Mouse (Mus musculus): ENCODE data around the gene Gclm. TPM values are rescaled to one million over a fixed set of nuclear protein-coding genes. Genes with fewer than 3 reads are reported as not detected.

Gclm gene
- total and polyA plus RNA-seq, 2 experiments from 2014 or later, result 27.7 to 51.2 TPM

GRCm38 (mm10) chr3:122200447-122200846, 44.9 kb upstream of the Gclm start:
- WGBS, result 68% methylated on average over 5 of the region's 5 CpGs
- Histone ChIP-seq H3K9me3 (ENCODE audit: low read length) (no peaks in the 10 kb centered on the region), H3K36me3 (ENCODE audit: insufficient read depth, low read length) (no peaks in the 10 kb centered on the region), H3K27ac (ENCODE audit: low read depth, low read length) (no peak overlapping the region), H3K4me1 (ENCODE audit: insufficient read depth, low read length) (no peaks in the 10 kb centered on the region), H3K9ac (replicated peaks; ENCODE audit: low read length, poor library complexity, severe bottlenecking) (no peak overlapping the region), H3K27me3 (ENCODE audit: insufficient read depth, low read length) (no peaks in the 10 kb centered on the region), H3K4me2 (ENCODE audit: low read depth, low read length, poor library complexity, severe bottlenecking) (no peak overlapping the region), H3K4me3 (ENCODE audit: low read depth, low read length) (no peak overlapping the region)
- DNase-seq (ENCODE audit: low spot score), result peak; percentile 21
- no peak for ATAC-seq (ENCODE audit: low FRiP score)
- no peak for TF ChIP-seq CTCF (IDR thresholded peaks at IDR 0.05)

GRCm38 (mm10) chr3:122202307-122202732, 43.0 kb upstream of the Gclm start:
- TF ChIP-seq CTCF (IDR thresholded peaks at IDR 0.05), result no peak
- Histone ChIP-seq H3K9ac (replicated peaks; ENCODE audit: low read length, poor library complexity, severe bottlenecking) (no peak overlapping the region), H3K36me3 (ENCODE audit: insufficient read depth, low read length) (no peaks in the 10 kb centered on the region), H3K27ac (ENCODE audit: low read depth, low read length) (no peak overlapping the region), H3K4me1 (ENCODE audit: insufficient read depth, low read length) (no peaks in the 10 kb centered on the region), H3K4me3 (ENCODE audit: low read depth, low read length) (no peak overlapping the region), H3K27me3 (ENCODE audit: insufficient read depth, low read length) (no peaks in the 10 kb centered on the region), H3K9me3 (ENCODE audit: low read length) (no peaks in the 10 kb centered on the region), H3K4me2 (ENCODE audit: low read depth, low read length, poor library complexity, severe bottlenecking) (no peak overlapping the region)
- DNase-seq (ENCODE audit: low spot score) (no peak), ATAC-seq (ENCODE audit: low FRiP score) (no peak)
- WGBS, result 11% methylated on average over 5 of the region's 5 CpGs

- Histone ChIP-seq H3K27me3 (ENCODE audit: insufficient read depth, low read length) (no peaks in the 10 kb centered on the region), H3K36me3 (ENCODE audit: insufficient read depth, low read length) (no peaks in the 10 kb centered on the region), H3K9me3 (ENCODE audit: low read length) (no peaks in the 10 kb centered on the region), H3K4me3 (ENCODE audit: low read depth, low read length) (no peak overlapping the region), H3K9ac (replicated peaks; ENCODE audit: low read length, poor library complexity, severe bottlenecking) (no peak overlapping the region), H3K4me2 (ENCODE audit: low read depth, low read length, poor library complexity, severe bottlenecking) (no peak overlapping the region), H3K4me1 (ENCODE audit: insufficient read depth, low read length) (no peaks in the 10 kb centered on the region), H3K27ac (ENCODE audit: low read depth, low read length) (no peak overlapping the region)
- DNase-seq (ENCODE audit: low spot score) (no peak), ATAC-seq (ENCODE audit: low FRiP score) (no peak)
- WGBS, result 82% methylated on average over 9 of the region's 9 CpGs
- no peak for TF ChIP-seq CTCF (IDR thresholded peaks at IDR 0.05)
These were observed 41.6 kb upstream of the Gclm start for GRCm38 (mm10) chr3:122203675-122204329.

GRCm38 (mm10) chr3:122205753-122206152, 39.6 kb upstream of the Gclm start:
- no peak for TF ChIP-seq CTCF (IDR thresholded peaks at IDR 0.05)
- WGBS, result 83% methylated on average over 6 of the region's 6 CpGs
- no peaks in the 10 kb centered on the region for H3K9me3 ChIP-seq (ENCODE audit: low read length)
- H3K27ac ChIP-seq (ENCODE audit: low read depth, low read length), result no peak overlapping the region
- DNase-seq (ENCODE audit: low spot score) (peak; percentile 37), ATAC-seq (ENCODE audit: low FRiP score) (no peak)
- H3K4me1 ChIP-seq (ENCODE audit: insufficient read depth, low read length), result no peaks in the 10 kb centered on the region
- no peak overlapping the region for H3K4me2 ChIP-seq (ENCODE audit: low read depth, low read length, poor library complexity, severe bottlenecking)
- no peaks in the 10 kb centered on the region for H3K27me3 ChIP-seq (ENCODE audit: insufficient read depth, low read length)
- H3K4me3 ChIP-seq (ENCODE audit: low read depth, low read length), result no peak overlapping the region
- no peaks in the 10 kb centered on the region for H3K36me3 ChIP-seq (ENCODE audit: insufficient read depth, low read length)
- H3K9ac ChIP-seq (replicated peaks; ENCODE audit: low read length, poor library complexity, severe bottlenecking), result no peak overlapping the region

GRCm38 (mm10) chr3:122206279-122207070, 38.9 kb upstream of the Gclm start:
- no peak overlapping the region for H3K27ac ChIP-seq (ENCODE audit: low read depth, low read length)
- H3K9me3 ChIP-seq (ENCODE audit: low read length), result no peaks in the 10 kb centered on the region
- H3K27me3 ChIP-seq (ENCODE audit: insufficient read depth, low read length), result no peaks in the 10 kb centered on the region
- TF ChIP-seq CTCF (IDR thresholded peaks at IDR 0.05), result no peak
- ATAC-seq (ENCODE audit: low FRiP score) (no peak), DNase-seq (ENCODE audit: low spot score) (peak; percentile 86)
- no peaks in the 10 kb centered on the region for H3K4me1 ChIP-seq (ENCODE audit: insufficient read depth, low read length)
- H3K36me3 ChIP-seq (ENCODE audit: insufficient read depth, low read length), result no peaks in the 10 kb centered on the region
- H3K4me3 ChIP-seq (ENCODE audit: low read depth, low read length), result no peak overlapping the region
- no peak overlapping the region for H3K4me2 ChIP-seq (ENCODE audit: low read depth, low read length, poor library complexity, severe bottlenecking)
- no peak overlapping the region for H3K9ac ChIP-seq (replicated peaks; ENCODE audit: low read length, poor library complexity, severe bottlenecking)
- 48% methylated on average over 8 of the region's 8 CpGs for WGBS

- Histone ChIP-seq H3K4me2 (ENCODE audit: low read depth, low read length, poor library complexity, severe bottlenecking) (no peak overlapping the region), H3K27me3 (ENCODE audit: insufficient read depth, low read length) (no peaks in the 10 kb centered on the region), H3K4me3 (ENCODE audit: low read depth, low read length) (no peak overlapping the region), H3K36me3 (ENCODE audit: insufficient read depth, low read length) (no peaks in the 10 kb centered on the region), H3K27ac (ENCODE audit: low read depth, low read length) (no peak overlapping the region), H3K9me3 (ENCODE audit: low read length) (no peaks in the 10 kb centered on the region), H3K9ac (replicated peaks; ENCODE audit: low read length, poor library complexity, severe bottlenecking) (no peak overlapping the region), H3K4me1 (ENCODE audit: insufficient read depth, low read length) (no peaks in the 10 kb centered on the region)
- DNase-seq (ENCODE audit: low spot score) (no peak), ATAC-seq (ENCODE audit: low FRiP score) (no peak)
- 75% methylated on average over 6 of the region's 6 CpGs for WGBS
- no peak for TF ChIP-seq CTCF (IDR thresholded peaks at IDR 0.05)
These were observed 37.6 kb upstream of the Gclm start for GRCm38 (mm10) chr3:122207766-122208165.

Measured in midbrain, postnatal 0 days (tissue).